Mouse (Mus musculus): Measurements from ENCODE around the gene Pitpnm2. TPM values are rescaled to one million over a fixed set of nuclear protein-coding genes. Genes with fewer than 3 reads are reported as not detected.

The Pitpnm2 gene
- polyA plus RNA-seq, 1 experiment from 2014 or later = 4.2 TPM

GRCm38 (mm10) chr5:124244449-124244848, 5.1 kb downstream of the Pitpnm2 start:
- Histone ChIP-seq H3K9ac (no peak overlapping the region), H3K9me3 (no peaks in the 10 kb centered on the region), H3K4me3 (no peak overlapping the region), H3K27ac (no peak overlapping the region), H3K4me2 (replicated peaks) (no peak overlapping the region), H3K36me3 (peaks cover 23% of the 10 kb centered on the region), H3K27me3 (no peaks in the 10 kb centered on the region), H3K4me1 (peaks cover 42% of the 10 kb centered on the region)
- 90% methylated on average over 8 of the region's 8 CpGs for WGBS
- no peak for ATAC-seq (ENCODE audit: low FRiP score, low read depth)

GRCm38 (mm10) chr5:124243236-124243901, 6.2 kb downstream of the Pitpnm2 start:
- Histone ChIP-seq H3K27ac (no peak overlapping the region), H3K9ac (no peak overlapping the region), H3K4me2 (replicated peaks) (no peak overlapping the region), H3K27me3 (no peaks in the 10 kb centered on the region), H3K36me3 (peaks cover 23% of the 10 kb centered on the region), H3K9me3 (no peaks in the 10 kb centered on the region), H3K4me1 (peaks cover 35% of the 10 kb centered on the region), H3K4me3 (no peak overlapping the region)
- 85% methylated on average over 9 of the region's 9 CpGs for WGBS
- ATAC-seq (ENCODE audit: low FRiP score, low read depth) = no peak

- Histone ChIP-seq H3K36me3 (peaks cover 23% of the 10 kb centered on the region), H3K27me3 (no peaks in the 10 kb centered on the region), H3K9ac (peak overlapping the region; percentile 48; the same call in 1 of the 2 replicates), H3K4me3 (0 out of 2 replicates have a peak overlapping the region, but pooled peaks have one; percentile 17), H3K27ac (peak overlapping the region; percentile 55; the same call in 1 of the 2 replicates), H3K4me2 (replicated peaks) (peak overlapping the region; percentile 51), H3K9me3 (no peaks in the 10 kb centered on the region), H3K4me1 (peaks cover 28% of the 10 kb centered on the region)
- WGBS = 24% methylated on average over 10 of the region's 10 CpGs
- 0 out of 2 replicates have a peak, but pooled peaks have one; percentile 24 for ATAC-seq (ENCODE audit: low FRiP score, low read depth)
Observed at GRCm38 (mm10) chr5:124241686-124242444, 7.7 kb downstream of the Pitpnm2 start.

- Histone ChIP-seq H3K4me3 (peak overlapping the region; percentile 17; the same call in 1 of the 2 replicates), H3K36me3 (peaks cover 23% of the 10 kb centered on the region), H3K4me1 (peaks cover 35% of the 10 kb centered on the region), H3K9ac (peak overlapping the region; percentile 31; the same call in 1 of the 2 replicates), H3K27ac (peak overlapping the region; percentile 55), H3K27me3 (no peaks in the 10 kb centered on the region), H3K4me2 (replicated peaks) (peak overlapping the region; percentile 51), H3K9me3 (no peaks in the 10 kb centered on the region)
- ATAC-seq (ENCODE audit: low FRiP score, low read depth) = peak; percentile 28; the same call in 1 of the 2 replicates
- 12% methylated on average over 22 of the region's 22 CpGs for WGBS
Observed at GRCm38 (mm10) chr5:124240841-124241685, 8.5 kb downstream of the Pitpnm2 start.

- H3K9ac ChIP-seq = no peak overlapping the region
- no peak overlapping the region for H3K27ac ChIP-seq
- no peaks in the 10 kb centered on the region for H3K9me3 ChIP-seq
- peaks cover 31% of the 10 kb centered on the region for H3K4me1 ChIP-seq
- no peak for ATAC-seq (ENCODE audit: low FRiP score, low read depth)
- 56% methylated on average over 4 of the region's 4 CpGs for WGBS
- H3K4me3 ChIP-seq = no peak overlapping the region
- H3K27me3 ChIP-seq = no peaks in the 10 kb centered on the region
- no peak overlapping the region for H3K4me2 ChIP-seq (replicated peaks)
- H3K36me3 ChIP-seq = no peaks in the 10 kb centered on the region
Observed at GRCm38 (mm10) chr5:124236180-124236579, 13.4 kb downstream of the Pitpnm2 start.

GRCm38 (mm10) chr5:124234778-124235177, 14.8 kb downstream of the Pitpnm2 start:
- ATAC-seq (ENCODE audit: low FRiP score, low read depth) = no peak
- H3K9me3 ChIP-seq = no peaks in the 10 kb centered on the region
- H3K4me2 ChIP-seq (replicated peaks) = no peak overlapping the region
- H3K27ac ChIP-seq = no peak overlapping the region
- peaks cover 22% of the 10 kb centered on the region for H3K4me1 ChIP-seq
- no peaks in the 10 kb centered on the region for H3K36me3 ChIP-seq
- H3K4me3 ChIP-seq = no peak overlapping the region
- H3K27me3 ChIP-seq = no peaks in the 10 kb centered on the region
- 96% methylated on average over 6 of the region's 6 CpGs for WGBS
- no peak overlapping the region for H3K9ac ChIP-seq

GRCm38 (mm10) chr5:124233874-124234661, 15.5 kb downstream of the Pitpnm2 start:
- Histone ChIP-seq H3K4me1 (peaks cover 22% of the 10 kb centered on the region), H3K4me2 (replicated peaks) (no peak overlapping the region), H3K9me3 (no peaks in the 10 kb centered on the region), H3K27ac (no peak overlapping the region), H3K36me3 (no peaks in the 10 kb centered on the region), H3K27me3 (no peaks in the 10 kb centered on the region), H3K9ac (no peak overlapping the region), H3K4me3 (no peak overlapping the region)
- 56% methylated on average over 12 of the region's 12 CpGs for WGBS
- ATAC-seq (ENCODE audit: low FRiP score, low read depth) = no peak

GRCm38 (mm10) chr5:124233144-124233465, 16.5 kb downstream of the Pitpnm2 start:
- no peaks in the 10 kb centered on the region for H3K36me3 ChIP-seq
- H3K27ac ChIP-seq = no peak overlapping the region
- H3K4me3 ChIP-seq = no peak overlapping the region
- H3K9me3 ChIP-seq = no peaks in the 10 kb centered on the region
- 87% methylated on average over 8 of the region's 8 CpGs for WGBS
- no peak overlapping the region for H3K9ac ChIP-seq
- H3K4me1 ChIP-seq = peaks cover 22% of the 10 kb centered on the region
- H3K27me3 ChIP-seq = no peaks in the 10 kb centered on the region
- H3K4me2 ChIP-seq (replicated peaks) = no peak overlapping the region
- ATAC-seq (ENCODE audit: low FRiP score, low read depth) = no peak

GRCm38 (mm10) chr5:124232360-124233143, 17.0 kb downstream of the Pitpnm2 start:
- WGBS = 58% methylated on average over 18 of the region's 18 CpGs
- Histone ChIP-seq H3K9me3 (no peaks in the 10 kb centered on the region), H3K4me2 (replicated peaks) (no peak overlapping the region), H3K4me3 (no peak overlapping the region), H3K27ac (no peak overlapping the region), H3K9ac (peak overlapping the region; percentile 20; the same call in 1 of the 2 replicates), H3K4me1 (peaks cover 22% of the 10 kb centered on the region), H3K36me3 (no peaks in the 10 kb centered on the region), H3K27me3 (no peaks in the 10 kb centered on the region)
- no peak for ATAC-seq (ENCODE audit: low FRiP score, low read depth)

- Histone ChIP-seq H3K9ac (no peak overlapping the region), H3K4me2 (replicated peaks) (no peak overlapping the region), H3K36me3 (no peaks in the 10 kb centered on the region), H3K4me3 (no peak overlapping the region), H3K4me1 (peaks cover 23% of the 10 kb centered on the region), H3K27ac (no peak overlapping the region), H3K9me3 (no peaks in the 10 kb centered on the region), H3K27me3 (no peaks in the 10 kb centered on the region)
- ATAC-seq (ENCODE audit: low FRiP score, low read depth) = no peak
- WGBS = 80% methylated on average over 9 of the region's 9 CpGs
Observed at GRCm38 (mm10) chr5:124230461-124230860, 19.1 kb downstream of the Pitpnm2 start.

GRCm38 (mm10) chr5:124227193-124227592, 22.4 kb downstream of the Pitpnm2 start:
- Histone ChIP-seq H3K4me1 (peaks cover 17% of the 10 kb centered on the region), H3K36me3 (no peaks in the 10 kb centered on the region), H3K27me3 (no peaks in the 10 kb centered on the region), H3K4me3 (no peak overlapping the region), H3K27ac (no peak overlapping the region), H3K9ac (no peak overlapping the region), H3K9me3 (no peaks in the 10 kb centered on the region), H3K4me2 (replicated peaks) (no peak overlapping the region)
- ATAC-seq (ENCODE audit: low FRiP score, low read depth) = no peak
- 51% methylated on average over 6 of the region's 6 CpGs for WGBS

Data from limb, embryonic 13.5 days (tissue).